Mouse (Mus musculus): ENCODE data around the gene Ttf2. TPM values are rescaled to one million over a fixed set of nuclear protein-coding genes. Genes with fewer than 3 reads are reported as not detected.

Ttf2 gene
- total RNA-seq, 2 experiments from 2014 or later = 6.9 to 8.5 TPM

DNA sequence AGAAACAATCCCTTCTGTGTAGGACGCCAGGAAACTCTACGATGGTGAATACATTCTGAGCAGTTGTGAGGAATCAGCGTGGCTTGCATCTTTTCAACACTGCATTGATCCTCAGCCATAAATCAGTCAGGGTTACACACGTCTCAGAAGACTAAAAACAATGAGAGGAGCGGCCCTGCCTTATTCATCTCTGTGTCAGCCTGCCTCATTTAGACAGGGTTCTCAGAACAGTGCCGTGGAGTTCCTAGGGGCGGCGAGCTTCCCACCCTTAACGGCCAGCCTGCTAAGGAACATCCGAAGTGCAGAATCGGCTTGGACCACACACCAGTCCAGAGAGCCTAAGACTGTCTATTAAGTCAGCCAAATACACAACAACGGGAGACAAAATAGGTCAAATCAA is 20.0 kb upstream of the Ttf2 start:
- no peak for DNase-seq (ENCODE audit: low spot score in 2 of 2)

DNA sequence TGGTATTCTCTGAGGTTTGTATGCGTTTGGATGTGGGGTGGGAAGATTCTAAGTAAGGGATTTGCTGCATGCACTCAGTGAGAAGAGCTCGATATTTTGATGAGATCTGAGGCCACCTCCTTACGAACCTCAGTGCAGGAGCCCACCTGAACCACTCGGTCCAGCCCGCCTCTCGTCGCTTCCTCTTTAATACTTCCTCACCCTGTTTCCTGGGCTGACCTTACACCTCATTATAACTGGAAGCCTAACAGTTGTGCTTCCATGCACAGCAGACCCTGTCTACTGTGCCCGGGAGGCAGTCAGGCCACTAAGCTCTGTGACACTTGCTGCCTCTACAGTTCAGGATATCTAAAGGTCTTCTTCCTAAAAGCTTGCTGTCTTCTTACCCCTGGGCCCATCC is 9.8 kb upstream of the Ttf2 start:
- no peak for DNase-seq (ENCODE audit: low spot score in 2 of 2)

DNA sequence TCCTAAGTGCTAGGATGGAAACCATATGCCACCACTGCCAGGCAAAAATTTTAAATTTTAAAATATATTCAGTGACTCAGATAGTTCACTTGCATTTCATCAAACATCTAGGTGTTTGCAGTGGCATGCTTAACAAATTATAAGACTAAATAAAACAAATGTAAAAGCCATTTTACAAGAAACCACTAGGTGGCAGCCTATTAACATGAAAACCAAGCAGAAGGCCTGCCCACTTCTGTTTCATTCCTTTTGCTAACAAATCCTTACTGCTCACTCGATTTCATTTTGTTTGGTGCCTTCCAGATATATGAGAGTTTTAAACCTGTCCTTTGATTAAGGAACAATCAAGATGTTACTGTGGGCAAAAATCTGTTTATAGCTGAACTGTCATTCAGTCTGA is 4.4 kb upstream of the Ttf2 start:
- no peak for DNase-seq (ENCODE audit: low spot score in 2 of 2)

GRCm38 (mm10) chr3:100963849-100964542 is 5.5 kb downstream of the Ttf2 start:
- DNase-seq (ENCODE audit: low spot score in 2 of 2) = peak in 1 of 2 experiments; percentile 24

GRCm38 (mm10) chr3:100961501-100961900 is 8.0 kb downstream of the Ttf2 start:
- no peak for DNase-seq (ENCODE audit: low spot score in 2 of 2)

GRCm38 (mm10) chr3:100961007-100961406 is 8.5 kb downstream of the Ttf2 start:
- DNase-seq (ENCODE audit: low spot score in 2 of 2) = no peak

DNA sequence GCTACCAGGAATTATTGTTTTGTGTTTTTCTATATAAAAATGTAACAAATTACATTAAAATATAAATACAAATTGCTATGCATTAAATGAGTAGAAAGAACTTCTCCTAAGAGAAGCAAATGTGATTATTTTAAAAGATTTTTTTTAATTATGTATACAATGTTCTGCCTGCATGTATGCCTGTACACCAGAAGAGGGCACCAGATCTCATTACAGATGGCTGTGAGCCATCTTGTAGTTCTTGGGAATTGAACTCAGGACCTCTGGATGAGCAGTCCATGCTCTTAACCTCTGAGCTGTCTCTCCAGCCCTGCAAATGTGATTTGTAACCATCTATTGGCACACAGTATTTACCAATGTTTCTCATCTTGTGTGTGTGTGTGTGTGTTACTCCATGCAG is 14.8 kb downstream of the Ttf2 start:
- no peak for DNase-seq (ENCODE audit: low spot score in 2 of 2)

DNA sequence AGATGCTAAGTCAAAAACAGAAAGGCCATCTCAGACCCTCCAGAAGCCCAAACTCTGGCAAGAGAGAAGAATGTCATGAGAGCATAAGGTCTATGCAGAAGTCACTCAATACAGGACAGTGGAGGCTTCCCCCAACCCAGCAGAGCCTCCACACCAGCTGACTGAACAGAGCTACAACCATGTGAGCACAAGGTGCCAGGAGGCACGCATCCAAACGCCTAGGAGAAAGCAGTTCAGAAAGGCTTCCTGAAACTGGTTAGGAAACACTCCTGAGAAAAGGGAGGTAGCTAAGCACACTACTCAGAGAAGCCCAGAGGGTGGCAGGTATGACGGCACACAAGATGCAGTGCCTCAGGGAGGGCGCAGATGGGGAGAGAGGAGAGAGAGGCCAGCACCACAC is 17.9 kb downstream of the Ttf2 start:
- no peak for DNase-seq (ENCODE audit: low spot score in 2 of 2)

GRCm38 (mm10) chr3:100947286-100947685 is 22.2 kb downstream of the Ttf2 start:
- no peak for DNase-seq (ENCODE audit: low spot score in 2 of 2)

GRCm38 (mm10) chr3:100940496-100941037 is 28.9 kb downstream of the Ttf2 start:
- no peak for DNase-seq (ENCODE audit: low spot score in 2 of 2)

DNA sequence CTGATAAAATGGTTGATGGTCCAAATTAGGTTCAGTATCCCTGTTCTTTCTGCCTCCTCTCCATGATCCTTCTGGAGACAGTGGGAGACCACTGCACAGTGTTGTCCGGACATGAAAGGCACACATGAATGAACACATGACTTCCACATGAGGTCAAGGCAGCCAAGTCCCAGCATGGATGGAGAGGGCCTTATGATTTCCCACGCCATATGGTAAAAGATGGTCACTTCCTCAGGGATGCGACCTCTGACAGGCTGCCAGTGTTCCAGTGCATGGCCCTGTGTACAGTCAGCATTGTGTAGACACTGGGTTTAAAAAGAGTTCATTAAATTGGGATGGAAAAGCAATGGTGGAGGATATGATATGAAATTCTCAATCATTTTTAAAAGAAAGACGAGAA is 31.3 kb downstream of the Ttf2 start:
- no peak for DNase-seq (ENCODE audit: low spot score in 2 of 2)

DNA sequence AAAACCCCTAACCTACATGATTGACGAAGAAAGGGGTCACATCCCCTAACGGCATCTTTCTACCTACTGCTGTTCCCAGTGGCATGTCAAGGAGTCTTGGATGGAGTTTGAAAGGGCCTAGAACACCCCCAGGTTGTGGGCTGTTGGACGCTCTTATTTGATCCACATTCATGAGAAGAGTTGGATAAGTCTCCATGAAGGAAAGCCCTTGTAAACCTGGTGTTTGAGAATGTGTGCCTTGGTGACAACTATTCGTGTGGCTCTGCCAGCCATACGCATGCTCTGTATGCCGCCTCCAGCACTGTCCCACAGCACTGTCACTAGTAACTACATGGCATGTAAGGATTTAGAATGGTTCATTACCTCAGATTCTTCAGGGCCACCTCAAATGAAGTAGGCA is 33.3 kb downstream of the Ttf2 start:
- no peak for DNase-seq (ENCODE audit: low spot score in 2 of 2)

DNA sequence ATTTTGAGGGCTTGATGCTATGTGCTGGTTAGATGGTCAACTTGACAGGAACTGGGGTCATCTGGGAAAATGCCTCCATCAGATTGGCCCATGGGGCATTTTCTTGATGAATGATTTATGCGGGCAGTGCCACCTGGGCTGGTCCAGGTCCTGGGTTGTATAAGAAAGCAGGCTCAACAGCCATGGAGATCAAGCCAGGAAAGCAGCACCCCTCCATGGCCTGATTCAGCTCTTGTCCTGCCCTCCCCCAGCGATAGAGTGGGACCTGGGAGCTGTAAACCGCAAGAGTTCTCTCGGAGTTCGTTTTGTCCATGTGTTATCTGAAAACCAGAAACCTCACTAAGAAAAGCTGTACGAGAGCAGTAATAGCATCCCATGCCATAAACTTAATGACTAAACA is 33.9 kb downstream of the Ttf2 start:
- DNase-seq (ENCODE audit: low spot score in 2 of 2) = no peak

DNA sequence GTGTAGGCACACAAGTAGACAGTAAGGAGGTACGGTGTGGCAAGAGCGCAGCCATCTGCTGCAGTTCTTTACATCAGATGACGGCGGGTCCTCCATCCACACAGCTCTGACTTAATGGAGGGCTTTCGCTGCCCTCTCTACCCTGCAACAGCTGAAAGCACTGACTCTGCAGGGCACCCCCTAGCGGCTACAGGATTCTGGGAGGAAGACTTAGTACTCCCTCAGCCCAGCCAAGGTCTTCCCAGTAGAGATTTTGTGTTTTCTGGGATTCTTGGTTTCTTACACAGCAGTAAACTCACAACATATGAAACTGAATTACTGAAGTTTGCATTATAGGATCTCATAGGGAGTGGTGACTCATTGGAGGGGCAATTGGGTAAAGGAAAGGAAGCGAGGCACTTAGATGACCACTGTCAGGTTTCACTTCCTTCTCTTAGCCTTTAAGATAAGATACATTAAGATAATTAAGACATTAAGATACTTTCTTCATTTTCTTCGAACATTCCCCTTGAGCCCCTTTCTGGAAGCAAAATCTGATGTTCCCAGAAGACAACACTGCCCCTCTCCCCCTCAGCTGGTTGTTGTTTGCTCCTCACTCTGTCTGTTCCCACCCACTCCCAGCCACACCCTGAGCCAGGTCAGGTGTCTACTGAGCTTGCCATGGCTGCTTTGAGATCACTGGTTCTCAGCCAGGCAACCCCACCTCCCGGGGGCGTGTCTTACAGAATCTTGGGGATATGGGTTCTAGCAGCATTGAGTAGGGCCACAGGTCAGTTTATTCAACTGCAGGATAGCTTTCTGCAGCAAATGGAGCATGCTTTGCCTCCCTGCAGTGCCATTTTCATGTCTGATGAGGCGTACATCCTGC is 37.2 kb downstream of the Ttf2 start:
- DNase-seq (ENCODE audit: low spot score in 2 of 2) = no peak

DNA sequence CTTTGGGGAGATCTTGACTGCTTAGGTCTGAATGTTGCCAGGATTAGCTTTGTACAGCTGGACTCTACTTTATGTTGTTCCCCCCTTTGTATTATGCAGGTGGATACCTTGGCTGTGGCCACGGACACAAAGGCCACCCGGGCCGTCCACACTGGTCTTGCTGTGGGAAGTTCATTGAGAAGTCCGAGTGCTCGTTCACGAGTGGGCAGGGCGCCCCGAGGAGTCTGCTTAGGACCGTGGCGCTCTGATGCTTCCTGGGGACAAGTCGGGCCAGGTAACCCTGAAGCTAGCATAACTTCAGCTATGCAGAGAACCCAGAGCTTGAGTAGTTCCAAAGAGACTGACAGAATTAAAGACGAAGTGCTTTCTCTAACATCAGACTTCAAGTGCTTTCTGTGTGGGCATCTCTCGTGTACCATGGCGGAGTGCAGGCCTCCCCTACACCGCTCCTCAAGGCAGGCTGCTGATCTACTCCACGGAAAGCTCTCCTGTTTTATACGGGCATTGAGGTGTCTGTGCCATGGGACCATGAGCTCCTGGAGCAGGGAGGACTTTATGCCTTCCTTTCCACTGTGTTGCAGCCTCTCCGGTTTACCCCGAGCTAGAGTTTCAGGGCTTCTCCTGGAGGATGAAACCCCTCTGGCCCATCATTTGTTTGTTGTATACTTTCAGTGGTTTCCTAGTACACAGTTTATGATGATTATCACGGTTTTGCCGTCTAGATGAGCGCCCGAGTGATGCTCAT is 38.0 kb downstream of the Ttf2 start:
- DNase-seq (ENCODE audit: low spot score in 2 of 2) = no peak

GRCm38 (mm10) chr3:100925176-100925575 is 44.3 kb downstream of the Ttf2 start:
- DNase-seq (ENCODE audit: low spot score in 2 of 2) = peak in 1 of 2 experiments; percentile 23

DNA sequence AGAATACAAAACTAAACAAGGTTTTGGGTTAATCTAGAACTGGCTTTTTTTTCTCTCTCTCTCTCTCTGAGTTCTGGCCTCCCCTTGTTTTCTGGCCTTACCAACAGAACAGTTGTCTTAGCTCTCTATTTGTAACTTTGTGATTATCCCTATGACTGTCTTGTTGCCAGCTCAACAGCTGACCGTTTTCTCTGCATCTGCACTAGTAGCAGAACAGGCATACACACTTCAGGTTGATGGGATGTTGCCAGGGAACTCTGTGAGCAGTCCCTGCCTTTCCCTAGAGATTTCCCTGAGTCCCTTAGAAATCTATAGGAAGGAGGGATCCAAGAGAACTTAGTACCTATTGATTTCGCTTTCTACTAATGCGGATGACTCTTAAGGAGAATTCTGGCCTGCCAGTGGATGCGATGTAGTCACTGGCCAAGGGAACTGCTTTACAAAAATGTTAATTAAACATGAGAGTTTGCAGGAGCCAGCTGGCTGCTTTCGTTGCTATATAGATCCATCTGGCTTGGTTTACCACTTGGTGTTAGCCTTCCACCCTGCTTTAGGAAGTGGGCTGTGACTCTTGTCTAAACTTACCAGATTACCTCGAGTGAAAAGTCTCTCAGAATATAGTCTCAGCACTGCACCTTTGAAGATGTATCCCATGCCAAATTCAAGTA is 45.3 kb downstream of the Ttf2 start:
- no peak for DNase-seq (ENCODE audit: low spot score in 2 of 2)

GRCm38 (mm10) chr3:100922506-100923375 is 46.7 kb downstream of the Ttf2 start:
- no peak for DNase-seq (ENCODE audit: low spot score in 2 of 2)

DNA sequence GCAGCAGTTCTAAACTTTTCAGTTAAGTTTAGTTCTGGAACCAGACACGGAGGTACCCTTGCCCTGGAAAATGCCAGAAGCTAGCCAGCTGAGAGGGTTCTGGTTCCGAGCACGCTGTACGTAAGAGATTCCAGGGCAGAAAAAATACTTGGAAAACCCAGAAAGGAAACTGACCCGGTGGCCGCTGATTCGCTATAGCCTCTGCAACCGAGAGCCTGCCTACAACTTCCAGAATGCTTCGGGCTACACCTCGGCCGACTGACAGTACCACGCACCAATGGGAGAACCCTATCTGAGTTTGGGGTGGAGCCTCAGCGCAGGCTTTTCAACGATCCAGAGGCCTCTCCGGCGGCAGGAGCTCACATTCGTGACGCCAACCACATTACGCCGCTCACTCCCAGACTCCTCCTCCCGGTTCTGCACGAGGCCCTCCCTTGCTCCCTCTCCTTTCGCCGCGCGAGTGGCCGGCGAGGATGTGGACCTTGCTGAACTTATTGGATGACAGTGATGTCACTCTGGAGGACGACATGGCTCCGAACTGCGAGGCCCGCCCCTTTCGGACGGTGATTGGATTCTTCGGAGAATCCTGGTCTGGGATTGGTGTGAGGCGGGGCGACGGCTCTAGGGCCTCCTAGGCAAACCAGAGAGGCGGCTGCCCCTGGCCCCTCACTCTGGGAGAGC is 47.5 kb downstream of the Ttf2 start, which contains the start of gene Trim45:
Gene Trim45, plus strand, starts transcription at position 378 of the 681 bp plus-strand sequence.
- peak; percentile 92 to 98 for DNase-seq (ENCODE audit: low spot score in 2 of 2)

All from gastrocnemius, postnatal 4 days (tissue).